Mouse (Mus musculus) thymus, adult 18-20 months (tissue): ENCODE measurements around the gene Pappa.

ENCODE experiments used
- DNase-seq, 2 experiments: peaks; one replicate each; pipeline ENCODE4 v3.0.0; 2022; ENCODE audit warnings: mixed read lengths in 2 of 2

The Pappa gene

GRCm38 (mm10) chr4:65174505-65174904 is 50.5 kb downstream of the Pappa start:
- no peak for DNase-seq

- DNase-seq, result no peak
Measured at GRCm38 (mm10) chr4:65178146-65178545, 54.2 kb downstream of the Pappa start.

DNA sequence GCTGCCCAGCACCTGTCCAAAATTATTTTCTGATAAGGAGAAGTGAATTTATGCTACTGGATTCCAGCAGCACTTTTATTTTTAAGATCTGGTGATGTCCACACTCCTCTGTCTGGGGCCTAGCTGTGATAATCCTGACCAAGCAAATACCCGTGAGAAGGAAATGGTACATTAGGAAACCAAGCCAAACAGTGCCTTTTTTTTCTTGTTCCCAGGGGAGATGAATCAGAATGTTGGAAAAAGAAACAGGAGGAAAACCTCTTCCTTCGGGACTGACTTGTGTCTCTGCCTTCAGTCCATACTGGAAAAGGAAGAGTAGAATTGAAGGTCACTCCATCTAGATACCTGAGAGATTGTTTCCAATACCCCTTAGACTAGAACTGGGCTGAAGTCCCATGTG is 63.3 kb downstream of the Pappa start:
- DNase-seq, result no peak

GRCm38 (mm10) chr4:65187716-65188115 is 63.7 kb downstream of the Pappa start:
- no peak for DNase-seq

- no peak for DNase-seq
Measured at GRCm38 (mm10) chr4:65188921-65189485, 65.0 kb downstream of the Pappa start.

- DNase-seq, result no peak
Measured at GRCm38 (mm10) chr4:65192810-65193209, 68.8 kb downstream of the Pappa start.

- no peak for DNase-seq
Measured at GRCm38 (mm10) chr4:65195971-65196370, 72.0 kb downstream of the Pappa start.

DNA sequence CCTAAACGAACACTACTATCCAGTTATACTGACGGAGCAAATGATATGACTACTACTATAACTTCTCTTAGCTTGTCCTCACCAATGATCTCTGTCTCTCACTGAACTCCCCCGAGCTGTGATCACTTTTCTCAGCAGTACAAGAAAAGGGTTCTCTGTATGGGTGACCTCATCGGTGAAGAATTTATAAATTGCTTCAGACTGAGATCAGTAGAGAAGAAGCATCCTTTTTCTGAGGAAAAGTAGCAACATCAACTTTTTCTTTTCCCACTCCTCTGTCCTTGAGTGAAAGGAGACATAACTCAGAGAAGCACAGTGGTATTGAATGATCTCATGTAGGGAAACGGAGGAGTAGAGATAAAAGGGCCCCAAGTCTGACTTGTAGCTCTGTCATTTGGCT is 79.7 kb downstream of the Pappa start:
- DNase-seq, result no peak

DNA sequence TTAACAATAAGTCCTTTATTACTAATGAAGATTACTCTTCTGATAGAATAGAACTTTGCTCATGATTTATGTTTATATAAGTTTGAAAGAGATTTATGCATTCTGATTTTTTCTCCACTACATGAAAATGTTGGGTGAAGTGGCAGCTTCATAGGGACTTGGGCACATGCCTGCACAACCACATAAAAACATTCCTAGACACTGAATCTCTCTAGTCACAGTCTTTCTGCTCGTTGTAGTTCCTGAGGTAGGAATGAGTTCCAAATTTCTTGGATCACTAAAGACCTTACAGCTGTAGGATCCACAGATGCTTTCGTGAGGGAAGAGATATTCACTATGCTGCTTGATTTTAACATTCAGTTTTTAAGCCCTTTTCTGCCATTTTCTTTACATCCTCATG is 81.5 kb downstream of the Pappa start:
- no peak for DNase-seq

DNA sequence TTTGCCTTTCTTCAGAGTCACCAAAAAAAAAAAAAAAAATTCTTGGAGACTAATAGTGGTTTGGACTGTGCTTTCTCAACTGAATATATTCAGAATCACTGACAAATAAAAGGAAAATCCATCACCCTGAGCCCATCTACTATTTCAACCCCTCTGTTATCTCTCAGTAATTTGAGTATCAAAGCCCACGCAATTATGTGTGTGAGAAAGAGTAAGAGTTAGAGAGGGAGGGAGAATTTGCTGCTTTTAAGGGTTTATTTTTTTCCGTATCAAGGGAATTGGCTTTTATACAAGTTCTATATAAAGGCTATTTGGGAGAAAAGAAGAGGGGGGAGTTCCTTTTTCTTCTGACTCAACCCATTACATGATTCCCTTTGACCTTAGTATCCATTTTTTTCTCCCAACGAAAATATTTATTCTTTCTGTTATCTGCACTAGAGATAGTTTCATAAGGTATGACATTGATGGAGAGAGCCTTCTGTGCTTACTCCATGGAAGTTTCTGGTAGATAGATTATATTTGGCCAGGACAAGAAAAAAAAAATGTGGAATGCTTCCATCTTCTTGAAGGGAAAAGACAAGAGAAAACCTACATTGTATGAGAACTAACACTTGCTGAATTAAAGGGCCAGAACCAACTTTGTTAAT is 85.5 kb downstream of the Pappa start:
- DNase-seq, result no peak

DNA sequence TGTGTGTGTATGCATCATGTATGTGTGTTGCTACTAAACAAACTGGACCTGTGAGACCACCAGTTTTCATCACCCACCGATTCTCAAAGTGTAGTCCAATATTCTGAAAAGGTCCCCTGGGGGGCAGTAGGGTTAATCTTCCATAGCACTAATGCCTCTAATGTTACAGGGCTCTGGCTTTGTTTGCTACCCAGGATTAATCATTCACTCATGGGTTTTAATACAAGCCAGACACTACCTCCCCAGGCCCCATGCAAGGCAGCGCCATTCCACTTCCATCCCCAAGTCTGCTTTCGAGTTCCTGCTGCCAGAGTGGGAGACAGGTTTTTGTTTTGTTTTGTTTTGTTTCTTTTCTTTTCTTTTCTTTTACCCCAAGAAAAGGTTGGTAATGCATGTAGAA is 92.7 kb downstream of the Pappa start:
- DNase-seq, result no peak

DNA sequence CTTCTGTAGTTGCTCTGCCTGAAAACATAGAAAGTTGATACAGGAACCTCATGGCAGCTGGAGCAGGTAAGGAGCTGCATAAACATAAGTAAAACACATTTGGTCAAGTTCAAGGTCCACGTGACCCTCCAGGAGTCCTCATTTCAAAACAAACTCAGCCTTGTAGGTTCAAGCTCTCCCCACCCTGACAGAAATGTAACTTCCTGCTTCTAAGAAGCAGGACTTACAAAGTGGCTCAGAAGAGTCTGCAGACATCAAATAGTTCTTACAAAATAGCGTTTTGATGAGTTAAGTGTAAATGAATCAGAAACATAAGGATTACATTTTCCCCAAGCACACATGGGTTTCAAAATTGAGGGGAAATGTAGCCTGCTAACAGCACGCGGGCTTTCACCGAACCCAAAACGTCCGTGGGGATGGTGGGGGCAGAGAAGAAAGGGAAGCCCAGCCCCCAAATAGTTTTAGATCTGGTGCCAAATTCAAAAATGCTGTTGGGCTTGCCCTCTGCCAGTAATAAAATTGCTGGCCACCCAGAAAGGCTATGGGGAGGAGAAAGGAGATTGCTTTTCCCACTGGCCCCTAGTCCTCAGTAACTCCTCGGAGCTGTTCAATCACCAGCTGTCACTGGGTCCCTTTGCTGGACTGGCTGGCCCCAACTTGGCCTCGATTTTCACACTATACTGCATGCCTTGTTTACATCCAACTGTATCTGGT is 93.8 kb downstream of the Pappa start:
- no peak for DNase-seq

DNA sequence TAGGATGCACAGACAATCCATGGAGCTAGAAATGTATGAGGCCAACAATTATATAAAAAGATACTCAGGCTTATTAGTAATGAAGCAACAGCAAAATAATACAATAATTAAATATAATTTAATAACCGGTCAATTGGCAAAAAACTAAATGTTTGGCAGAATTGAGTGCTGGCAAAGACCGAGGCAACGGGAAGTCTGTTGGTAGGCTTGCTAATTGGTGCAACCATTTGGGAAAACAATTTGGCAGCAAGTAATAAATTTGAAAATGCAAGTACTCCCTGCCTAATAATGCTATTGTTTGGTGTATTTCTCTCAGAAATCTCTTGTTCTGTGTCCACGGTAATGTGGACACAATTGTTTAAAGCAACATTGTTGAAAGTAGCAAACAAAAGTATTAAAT is 99.9 kb downstream of the Pappa start:
- no peak for DNase-seq

DNA sequence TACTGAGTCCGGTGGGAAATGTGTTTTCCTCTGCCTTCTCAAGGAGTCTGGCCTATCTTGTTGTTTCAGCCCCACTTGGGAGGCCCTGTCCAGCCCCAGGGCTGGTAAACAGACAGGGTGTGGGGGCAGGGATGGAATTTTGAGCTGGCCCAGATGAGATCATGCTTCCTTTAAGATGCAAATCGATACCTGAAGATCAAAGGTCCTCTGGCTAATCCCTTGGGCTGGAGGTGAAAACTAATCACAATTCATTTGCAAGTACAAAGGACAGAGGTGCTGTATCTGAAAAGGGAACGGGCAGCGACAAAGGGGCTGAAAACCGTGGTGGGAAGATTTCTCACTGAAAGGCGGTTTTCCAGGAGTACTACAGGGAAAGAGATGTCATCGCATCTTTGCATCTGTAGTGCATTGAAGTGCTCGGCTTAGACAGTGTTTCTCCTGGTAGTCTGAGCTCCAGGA is 114.6 kb downstream of the Pappa start:
- DNase-seq, result no peak

DNA sequence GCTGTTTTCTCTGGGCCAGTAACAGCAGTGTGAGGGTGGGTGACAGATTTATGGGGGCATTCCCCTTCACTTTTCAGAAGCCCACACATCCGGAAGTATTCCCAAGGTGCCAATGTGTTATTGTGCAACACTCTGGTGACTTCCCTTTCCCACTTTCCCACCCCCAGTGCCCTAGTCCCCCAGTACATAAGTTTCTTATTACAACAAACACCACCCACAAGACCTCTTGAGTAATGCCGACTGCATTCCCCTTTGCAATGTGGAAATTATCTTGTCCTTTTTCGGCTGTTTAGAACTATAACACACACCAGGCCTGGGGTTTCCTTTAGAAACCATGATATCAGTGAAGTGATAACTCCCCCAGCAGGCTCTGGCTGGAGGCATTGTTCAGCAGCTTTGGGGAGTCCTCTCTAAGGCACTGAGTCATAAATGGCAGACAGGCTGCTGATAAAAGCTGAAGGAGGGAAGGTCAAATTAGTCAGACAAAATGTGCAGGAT is 118.5 kb downstream of the Pappa start:
- no peak for DNase-seq

GRCm38 (mm10) chr4:65243245-65243644 is 119.3 kb downstream of the Pappa start:
- no peak for DNase-seq

DNA sequence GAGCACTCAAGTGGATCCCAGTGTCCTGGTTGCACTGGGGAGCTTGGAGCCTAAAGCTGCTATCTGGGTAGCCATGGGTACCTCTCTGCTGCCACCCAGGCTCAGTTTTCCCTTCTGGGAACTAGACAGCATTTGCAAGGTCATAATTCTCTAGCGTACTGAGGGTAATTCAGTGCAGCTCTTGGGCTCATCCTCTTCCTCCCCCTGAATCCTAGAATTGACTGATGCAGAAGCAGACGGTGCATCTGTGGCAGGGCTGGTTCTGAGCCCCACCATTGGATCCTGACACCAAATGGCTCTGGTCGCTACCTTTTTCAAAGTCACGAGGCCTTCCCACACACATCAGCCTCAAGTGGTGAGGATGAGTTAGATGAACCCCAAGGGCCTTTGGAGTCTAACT is 121.0 kb downstream of the Pappa start:
- DNase-seq, result no peak

- no peak for DNase-seq
Measured at GRCm38 (mm10) chr4:65245440-65245839, 121.5 kb downstream of the Pappa start.

DNA sequence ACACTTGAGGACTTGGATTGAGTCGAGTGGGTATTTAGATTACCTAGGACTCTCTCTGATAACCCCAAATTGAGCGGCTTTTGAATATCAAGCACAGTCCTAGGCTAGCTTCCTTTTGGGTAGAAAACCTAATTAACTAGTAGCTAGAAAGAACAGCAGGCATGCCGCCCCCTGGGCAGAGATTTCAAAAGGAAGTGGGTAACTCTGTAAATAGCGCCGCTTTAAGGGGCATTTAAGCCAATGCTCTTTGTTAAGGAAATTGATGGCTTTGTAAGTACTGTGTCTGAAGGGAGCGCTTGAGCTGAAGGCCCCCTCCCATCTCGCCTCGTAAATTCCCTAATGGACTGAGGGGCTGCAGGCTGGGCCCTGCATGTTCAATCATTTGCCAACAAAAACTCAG is 128.2 kb downstream of the Pappa start:
- no peak for DNase-seq

- DNase-seq, result no peak
Measured at GRCm38 (mm10) chr4:65254073-65254472, 130.1 kb downstream of the Pappa start.

DNA sequence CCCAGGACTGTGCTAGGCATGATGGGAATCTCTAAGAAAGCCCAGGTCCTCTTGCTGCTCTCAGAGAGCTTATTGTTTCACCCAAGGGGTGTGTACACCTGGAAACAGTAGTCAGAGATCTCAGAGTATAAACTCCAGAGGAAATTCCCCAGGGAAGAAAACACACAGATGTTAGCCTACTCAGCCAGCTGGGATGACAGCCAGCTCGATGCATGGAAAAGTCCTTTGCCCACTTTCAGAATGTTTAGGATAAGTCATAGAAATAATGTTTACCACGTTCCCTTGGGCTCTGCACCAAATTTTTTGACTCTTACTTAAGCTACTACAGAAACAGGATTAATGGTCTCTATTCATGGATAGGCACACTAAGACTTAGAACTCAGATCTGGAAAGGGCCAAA is 143.1 kb downstream of the Pappa start:
- DNase-seq, result no peak

DNA sequence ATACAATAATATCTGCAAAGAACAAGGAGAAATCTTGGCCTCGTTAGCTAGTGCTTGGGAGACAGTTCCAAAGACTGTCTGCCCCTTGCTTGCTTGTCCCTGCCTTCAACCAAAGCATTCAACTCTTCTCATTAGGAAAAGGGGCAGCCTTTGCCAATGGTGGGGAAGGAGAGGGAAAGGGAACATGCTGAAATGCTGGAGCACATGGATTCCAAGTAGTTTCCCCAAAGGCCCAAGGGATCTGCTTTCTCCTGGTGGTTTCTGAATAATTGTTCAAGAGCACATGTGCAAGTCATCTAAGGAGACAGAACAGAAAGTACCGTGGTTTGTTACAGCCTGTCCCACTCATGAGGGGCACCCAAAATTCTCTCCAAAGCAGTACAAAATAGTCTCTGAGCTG is 146.0 kb downstream of the Pappa start:
- DNase-seq, result no peak

- DNase-seq, result no peak
Measured at GRCm38 (mm10) chr4:65272295-65272694, 148.3 kb downstream of the Pappa start.

- no peak for DNase-seq
Measured at GRCm38 (mm10) chr4:65273299-65273851, 149.4 kb downstream of the Pappa start.
